Mouse (Mus musculus) MEL (cell line): ENCODE measurements around the gene Git1.

ENCODE experiments used
- CHD2 ChIP-seq: IDR thresholded peaks from 2 replicates; pipeline ENCODE4 v1.6.1; 2011; ENCODE audit warnings: low read length, improper control_type of control experiment
- CTCF ChIP-seq, 3 experiments: IDR thresholded peaks in 2 of 3; conservative IDR thresholded peaks in 1 of 3; 2 replicates each; pipeline ENCODE4 v1.5.1; 2011 to 2012; ENCODE audit warnings: low read length in 3 of 3, low read depth in 2 of 3, mild to moderate bottlenecking in 2 of 3, improper control_type of control experiment in 1 of 3, inconsistent platforms in 1 of 3, mixed read lengths in 1 of 3, moderate library complexity in 1 of 3; ENCODE audit not compliant: control insufficient read depth in 1 of 3, insufficient read depth in 1 of 3, poor library complexity in 1 of 3, severe bottlenecking in 1 of 3
- E2F4 ChIP-seq: IDR thresholded peaks from 2 replicates; pipeline ENCODE4 v1.6.1; 2011; ENCODE audit warnings: low read depth, low read length, improper control_type of control experiment, borderline replicate concordance
- GABPA ChIP-seq: IDR thresholded peaks from 2 replicates; pipeline ENCODE4 v1.6.1; 2012; ENCODE audit warnings: low read depth, mild to moderate bottlenecking, inconsistent platforms, low read length, improper control_type of control experiment, moderate library complexity
- MAFK ChIP-seq: IDR thresholded peaks from 2 replicates; pipeline ENCODE4 v1.6.1; 2011; ENCODE audit warnings: low read depth, mild to moderate bottlenecking, low read length, improper control_type of control experiment, borderline replicate concordance
- MAZ ChIP-seq: IDR thresholded peaks from 2 replicates; pipeline ENCODE4 v1.6.1; 2012; ENCODE audit warnings: low read depth, mild to moderate bottlenecking, inconsistent platforms, low read length, improper control_type of control experiment
- POLR2A ChIP-seq, 2 experiments: IDR thresholded peaks; 2 replicates each; pipeline ENCODE4 v1.6.1; 2011 to 2012; ENCODE audit warnings: low read length in 2 of 2, mild to moderate bottlenecking in 2 of 2, control low read depth in 1 of 2, improper control_type of control experiment in 1 of 2, low read depth in 1 of 2, moderate library complexity in 1 of 2; ENCODE audit not compliant: control insufficient read depth in 1 of 2, insufficient read depth in 1 of 2, poor library complexity in 1 of 2
- POLR2AphosphoS2 ChIP-seq: IDR thresholded peaks from 2 replicates; pipeline ENCODE4 v1.6.1; 2011; ENCODE audit warnings: low read length, improper control_type of control experiment
- SMC3 ChIP-seq: IDR thresholded peaks from 2 replicates; pipeline ENCODE4 v1.6.1; 2011; ENCODE audit warnings: low read depth, low read length, improper control_type of control experiment
- USF2 ChIP-seq, 2 experiments: IDR thresholded peaks; 2 replicates each; pipeline ENCODE4 v1.6.1; 2011 to 2012; ENCODE audit warnings: improper control_type of control experiment in 2 of 2, low read length in 2 of 2, borderline replicate concordance in 1 of 2, inconsistent platforms in 1 of 2, low read depth in 1 of 2, mild to moderate bottlenecking in 1 of 2; ENCODE audit not compliant: insufficient read depth in 1 of 2

- TF ChIP-seq MAFK (no peak), GABPA (no peak), POLR2A (IDR thresholded peaks at IDR 0.05; ENCODE audit: control insufficient read depth in 1 of 2, insufficient read depth in 1 of 2, low read depth in 1 of 2, low read length in 2 of 2, poor library complexity in 1 of 2) (peak; percentile 64 to 84; a peak in 3 of 4 replicates), E2F4 (no peak), POLR2AphosphoS2 (peak; percentile 76; the same call in 1 of the 2 replicates), MAZ (peak; percentile 91), CTCF (IDR thresholded peaks at IDR 0.05 in 2 of 3, conservative IDR thresholded peaks at IDR 0.05 in 1 of 3; ENCODE audit: control insufficient read depth in 1 of 3, insufficient read depth in 1 of 3, low read depth in 2 of 3, low read length in 3 of 3, poor library complexity in 1 of 3, severe bottlenecking in 1 of 3) (peak in 1 of 3 experiments; percentile 4; a peak in 2 of 6 replicates), CHD2 (no peak), SMC3 (no peak), USF2 (IDR thresholded peaks at IDR 0.05; ENCODE audit: borderline replicate concordance in 1 of 2, insufficient read depth in 1 of 2, low read depth in 1 of 2, low read length in 2 of 2) (no peak)
Measured at GRCm38 (mm10) chr11:77492911-77493332, 440 bp upstream of the Git1 start.
